Mouse (Mus musculus) hindbrain, postnatal 0 days (tissue): ENCODE measurements around the gene Rsrc1. TPM values are rescaled to one million over a fixed set of nuclear protein-coding genes. Genes with fewer than 3 reads are reported as not detected.
A peak's percentile ranks its signal among the peaks of the same experiment; 100 is the strongest.

ENCODE experiments used
- ATAC-seq: fragments of 200-750 bp; cut with Nextera tagmentation; 2 replicates; pipeline ENCODE4 v1.8.0; 2017; ENCODE audit warnings: mild to moderate bottlenecking, moderate TSS enrichment, moderate library complexity
- DNase-seq: peaks from one replicate; pipeline ENCODE4 v3.0.0-alpha.2; 2015; ENCODE audit warnings: low spot score
- H3K27ac ChIP-seq: fragments of 300-500 bp; sonication (generic); 2 replicates; pipeline ENCODE4 v1.5.1; 2014; ENCODE audit warnings: mild to moderate bottlenecking
- H3K27me3 ChIP-seq: fragments of 300-500 bp; sonication (generic); 2 replicates; pipeline ENCODE4 v1.6.1; 2014; ENCODE audit warnings: low read length, mixed read lengths; ENCODE audit not compliant: insufficient read depth
- H3K36me3 ChIP-seq: fragments of 300-500 bp; sonication (generic); 2 replicates; pipeline ENCODE4 v1.6.1; 2014; ENCODE audit warnings: low read length, mixed read lengths; ENCODE audit not compliant: insufficient read depth
- H3K4me1 ChIP-seq: fragments of 300-500 bp; sonication (generic); 2 replicates; pipeline ENCODE4 v1.6.1; 2014; ENCODE audit warnings: antibody characterized with exemption, low read length, mixed read lengths; ENCODE audit not compliant: insufficient read depth
- H3K4me2 ChIP-seq: fragments of 300-500 bp; sonication (generic); 2 replicates; pipeline ENCODE4 v1.6.1; 2014; ENCODE audit warnings: low read depth, mild to moderate bottlenecking, low read length, moderate library complexity, mixed read lengths
- H3K4me3 ChIP-seq: fragments of 300-500 bp; sonication (generic); 2 replicates; pipeline ENCODE4 v1.5.1; 2014; ENCODE audit warnings: low read length
- H3K9ac ChIP-seq: fragments of 300-500 bp; sonication (generic); replicated peaks from 2 replicates; pipeline ENCODE4 v1.6.1; 2014; ENCODE audit warnings: mild to moderate bottlenecking, low read length, moderate library complexity, mixed read lengths
- H3K9me3 ChIP-seq: fragments of 300-500 bp; sonication (generic); 2 replicates; pipeline ENCODE4 v1.6.1; 2016; ENCODE audit warnings: low read length, mixed read lengths
- CTCF ChIP-seq: IDR thresholded peaks from 2 replicates; pipeline ENCODE4 v1.5.1; 2016; ENCODE audit warnings: antibody characterized with exemption, control low read depth, low read depth
- WGBS: fragments of 180-500 bp; shearing (Covaris S2); extraction: QIAGEN DNeasy Blood & Tissue Kit; methylation state at CpG from one replicate; pipeline ENCODE4 v1.1.7; 2014; 5-methylcytosine and 5-hydroxymethylcytosine counted together
- polyA plus RNA-seq: library from polyadenylated mRNA; unstranded; fragments of >200 nt; fragmentation: Nextera tagmentation; extraction: Ambion mirVana; gene quantifications from 2 replicates; pipeline ENCODE4 v1.2.1, GENCODE M21; 2015
- total RNA-seq: library from RNA; depleted of rRNA; stranded (reverse); fragments of >200 nt; gene quantifications from 2 replicates; pipeline ENCODE4 v1.2.3, GENCODE M21; 2014

Rsrc1 gene
- total and polyA plus RNA-seq, 2 experiments from 2014 or later, result 24.1 to 33.3 TPM

- Histone ChIP-seq H3K9me3 (no peaks in the 10 kb centered on the region), H3K27me3 (peaks cover 62% of the 10 kb centered on the region), H3K36me3 (no peaks in the 10 kb centered on the region), H3K27ac (no peak overlapping the region), H3K9ac (no peak overlapping the region), H3K4me3 (peak overlapping the region; percentile 18), H3K4me1 (0 out of 2 replicates have a peak, but pooled peaks cover 3% of the 10 kb centered on the region), H3K4me2 (peak overlapping the region; percentile 25; the same call in 1 of the 2 replicates)
- DNase-seq (no peak), ATAC-seq (no peak)
- under 1% methylated on average over 45 of the region's 45 CpGs for WGBS
- TF ChIP-seq CTCF, result no peak
Observed at GRCm38 (mm10) chr3:66978457-66979381, 2.5 kb upstream of the Rsrc1 start.

- Histone ChIP-seq H3K9me3 (no peaks in the 10 kb centered on the region), H3K4me3 (0 out of 2 replicates have a peak overlapping the region, but pooled peaks have one; percentile 4), H3K4me2 (no peak overlapping the region), H3K36me3 (no peaks in the 10 kb centered on the region), H3K27me3 (peaks cover 62% of the 10 kb centered on the region), H3K9ac (no peak overlapping the region), H3K4me1 (0 out of 2 replicates have a peak, but pooled peaks cover 3% of the 10 kb centered on the region), H3K27ac (no peak overlapping the region)
- 4% methylated on average over 9 of the region's 9 CpGs for WGBS
- no peak for ATAC-seq
- DNase-seq, result no peak
- no peak for TF ChIP-seq CTCF
Observed at GRCm38 (mm10) chr3:66979491-66979890, 1.7 kb upstream of the Rsrc1 start.

DNA sequence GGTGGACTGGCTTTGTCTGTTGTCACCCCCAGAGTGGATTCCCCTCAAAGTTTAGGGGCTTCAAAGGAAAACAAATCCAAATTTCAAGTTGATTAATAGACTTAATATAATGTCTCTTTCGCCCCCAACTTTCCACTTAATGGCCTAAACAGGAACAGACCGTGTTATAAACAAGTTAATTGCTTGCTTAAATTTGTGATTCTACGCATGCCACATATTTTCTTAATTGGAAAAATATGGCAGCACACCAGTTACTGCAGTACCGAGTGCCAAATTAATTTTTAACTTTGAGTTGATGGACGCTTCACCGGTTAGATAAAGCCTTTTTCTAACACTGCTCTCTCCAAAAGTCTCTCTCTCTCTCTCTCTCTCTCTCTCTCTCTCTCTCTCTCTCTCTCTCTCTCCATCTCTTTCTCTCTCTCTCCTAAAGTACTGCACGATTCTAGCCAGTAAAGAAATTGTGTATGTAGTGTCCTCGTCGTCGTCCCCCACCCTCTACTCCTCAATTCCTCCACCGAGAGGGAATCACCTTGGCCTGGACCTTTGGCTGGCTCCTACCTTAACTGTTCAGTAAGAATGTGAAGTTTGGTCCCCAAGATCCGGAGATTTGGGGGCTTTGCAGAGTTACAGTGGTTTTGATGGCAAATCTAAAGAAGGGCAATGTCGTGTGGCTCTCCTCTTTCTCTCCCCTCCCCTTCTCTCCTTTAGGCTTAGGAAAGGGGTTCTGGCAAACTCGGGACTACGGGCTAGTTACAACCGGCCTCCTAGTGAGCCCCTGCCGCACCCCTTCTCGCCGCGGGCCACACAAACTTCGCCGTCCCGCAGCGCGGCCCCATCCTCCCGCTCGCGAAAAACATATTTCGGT lies 847 bp upstream of the Rsrc1 start:
- Histone ChIP-seq H3K36me3 (no peaks in the 10 kb centered on the region), H3K27ac (no peak overlapping the region; the same call in 1 of the 2 replicates), H3K27me3 (peaks cover 57% of the 10 kb centered on the region), H3K4me1 (0 out of 2 replicates have a peak, but pooled peaks cover 3% of the 10 kb centered on the region), H3K4me3 (peak overlapping the region; percentile 38), H3K4me2 (peak overlapping the region; percentile 54), H3K9me3 (no peaks in the 10 kb centered on the region), H3K9ac (no peak overlapping the region)
- WGBS, result 4% methylated on average over 29 of the region's 29 CpGs
- no peak for TF ChIP-seq CTCF
- DNase-seq (no peak), ATAC-seq (no peak)

- ATAC-seq (no peak), DNase-seq (peak; percentile 15)
- Histone ChIP-seq H3K9me3 (no peaks in the 10 kb centered on the region), H3K4me1 (0 out of 2 replicates have a peak, but pooled peaks cover 8% of the 10 kb centered on the region), H3K4me3 (peak within 1 kb of the TSS; percentile 38), H3K27me3 (peaks cover 49% of the 10 kb centered on the region), H3K36me3 (no peaks in the 10 kb centered on the region), H3K27ac (no peak within 1 kb of the TSS; the same call in 1 of the 2 replicates), H3K4me2 (peak within 1 kb of the TSS; percentile 54), H3K9ac (no peak within 1 kb of the TSS)
- TF ChIP-seq CTCF, result no peak
- WGBS, result 0% methylated on average over 13 of the region's 15 CpGs
Observed at GRCm38 (mm10) chr3:66981706-66982105, 516 bp downstream of the Rsrc1 start, which contains the start of gene Shox2. Gene Shox2 (minus strand): TSS chr3:66981771.

DNA sequence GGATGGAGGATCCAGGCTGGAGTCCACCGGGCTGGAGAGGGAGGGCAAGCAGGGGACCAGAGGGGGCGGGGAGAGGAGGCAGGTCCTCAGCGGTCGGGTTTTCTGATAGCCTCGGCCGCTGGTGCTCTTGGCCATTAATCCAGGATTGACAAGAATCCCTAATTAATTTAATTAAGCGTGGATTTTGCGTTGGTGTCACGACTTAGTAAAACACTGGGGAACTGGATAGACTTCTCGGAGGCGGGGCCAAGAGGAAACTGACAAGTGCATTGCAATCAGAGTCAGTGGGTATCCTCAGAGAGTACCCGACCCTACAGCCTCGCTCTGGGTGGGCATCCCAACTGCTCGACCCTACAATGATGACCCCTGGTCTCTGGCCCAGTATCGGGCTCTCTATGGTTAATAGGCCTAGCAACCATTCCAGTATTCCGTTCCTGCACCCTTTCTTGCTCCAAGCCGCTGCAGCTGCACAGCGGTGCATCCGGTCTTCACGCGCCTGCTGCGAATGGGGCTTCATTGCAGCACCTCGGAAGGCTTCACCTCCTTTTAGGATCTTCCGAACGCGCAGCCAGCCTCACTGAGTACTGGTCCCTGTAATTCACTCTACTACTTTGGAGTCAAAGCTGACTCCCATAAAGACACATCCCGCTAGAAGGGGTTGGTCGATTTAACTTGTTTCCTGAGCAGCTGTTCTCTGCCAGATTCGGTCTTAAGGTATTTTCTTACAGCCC lies 1.2 kb downstream of the Rsrc1 start:
- no peak for TF ChIP-seq CTCF
- DNase-seq (no peak), ATAC-seq (no peak)
- no peak overlapping the region for H3K27ac ChIP-seq
- WGBS, result under 1% methylated on average over 29 of the region's 29 CpGs
- no peaks in the 10 kb centered on the region for H3K36me3 ChIP-seq
- peaks cover 49% of the 10 kb centered on the region for H3K27me3 ChIP-seq
- H3K4me1 ChIP-seq, result 0 out of 2 replicates have a peak, but pooled peaks cover 8% of the 10 kb centered on the region
- H3K9me3 ChIP-seq, result no peaks in the 10 kb centered on the region
- H3K4me2 ChIP-seq, result peak overlapping the region; percentile 54
- no peak overlapping the region for H3K9ac ChIP-seq
- H3K4me3 ChIP-seq, result peak overlapping the region; percentile 8

- Histone ChIP-seq H3K9ac (no peak overlapping the region), H3K9me3 (no peaks in the 10 kb centered on the region), H3K27ac (no peak overlapping the region), H3K4me3 (no peak overlapping the region), H3K27me3 (peaks cover 47% of the 10 kb centered on the region), H3K4me1 (0 out of 2 replicates have a peak, but pooled peaks cover 8% of the 10 kb centered on the region), H3K4me2 (no peak overlapping the region), H3K36me3 (no peaks in the 10 kb centered on the region)
- no peak for DNase-seq
- WGBS, result 12% methylated on average over 3 of the region's 3 CpGs
- no peak for ATAC-seq
- no peak for TF ChIP-seq CTCF
Observed at GRCm38 (mm10) chr3:66983481-66983880, 2.3 kb downstream of the Rsrc1 start.
